Mouse (Mus musculus) ES-E14 (cell line): ENCODE data around the gene Atoh8. TPM values are rescaled to one million over a fixed set of nuclear protein-coding genes. Genes with fewer than 3 reads are reported as not detected.

Experiments used
- DNase-seq: peaks from one replicate; pipeline ENCODE4 v3.0.0-alpha.2; 2013; ENCODE audit warnings: low read depth, low spot score
- H3K27ac ChIP-seq: 2 replicates; pipeline ENCODE4 v1.5.1; 2012; ENCODE audit warnings: low read depth, mild to moderate bottlenecking, low read length, moderate library complexity, mixed read lengths; ENCODE audit not compliant: poor library complexity, insufficient read depth, severe bottlenecking
- H3K36me3 ChIP-seq: 2 replicates; pipeline ENCODE4 v1.6.1; 2012; ENCODE audit warnings: mild to moderate bottlenecking, low read length, moderate library complexity, mixed read lengths; ENCODE audit not compliant: control insufficient read depth, poor library complexity, insufficient read depth, severe bottlenecking
- H3K4me1 ChIP-seq, 2 experiments: fragments of 150-350 bp in 1 of 2; sonication (generic) in 1 of 2; 2 replicates each; pipeline ENCODE4 v1.6.1; 2012; ENCODE audit warnings: low read length in 2 of 2, mild to moderate bottlenecking in 1 of 2, mixed read lengths in 1 of 2; ENCODE audit not compliant: control insufficient read depth in 2 of 2, insufficient read depth in 2 of 2, poor library complexity in 1 of 2
- H3K4me3 ChIP-seq, 2 experiments: fragments of 150-350 bp in 1 of 2; sonication (generic) in 1 of 2; 2 replicates each; pipeline ENCODE4 v1.5.1; 2012; ENCODE audit warnings: low read length in 2 of 2, low read depth in 1 of 2, mild to moderate bottlenecking in 1 of 2, mixed read lengths in 1 of 2; ENCODE audit not compliant: insufficient read depth in 1 of 2, poor library complexity in 1 of 2, severe bottlenecking in 1 of 2
- H3K9ac ChIP-seq: 2 replicates; pipeline ENCODE4 v1.6.1; 2012; ENCODE audit warnings: low read depth, mild to moderate bottlenecking, low read length, mixed read lengths; ENCODE audit not compliant: poor library complexity, insufficient read depth, severe bottlenecking
- H3K9me3 ChIP-seq: fragments of 150-350 bp; sonication (generic); 2 replicates; pipeline ENCODE4 v1.6.1; 2012; ENCODE audit warnings: low read depth, mild to moderate bottlenecking, low read length; ENCODE audit not compliant: control insufficient read depth, insufficient read depth
- CHD2 ChIP-seq: IDR thresholded peaks from 2 replicates; pipeline ENCODE4 v1.6.1; 2014; ENCODE audit warnings: mild to moderate bottlenecking, low read depth, low read length, inconsistent platforms
- HCFC1 ChIP-seq: IDR thresholded peaks from 2 replicates; pipeline ENCODE4 v1.6.1; 2012; ENCODE audit warnings: low read length, inconsistent platforms, borderline replicate concordance; ENCODE audit not compliant: insufficient read depth
- MAFK ChIP-seq: IDR thresholded peaks from 2 replicates; pipeline ENCODE4 v1.6.1; 2014; ENCODE audit warnings: mild to moderate bottlenecking, low read depth, low read length, inconsistent platforms; ENCODE audit not compliant: insufficient read depth
- ZC3H11A ChIP-seq: IDR thresholded peaks from 2 replicates; pipeline ENCODE4 v1.6.1; 2012; ENCODE audit warnings: low read depth, mild to moderate bottlenecking, inconsistent platforms, low read length, borderline replicate concordance
- ZNF384 ChIP-seq: IDR thresholded peaks from 2 replicates; pipeline ENCODE4 v1.6.1; 2012; ENCODE audit warnings: low read depth, low read length, inconsistent platforms
- in situ Hi-C, 2 experiments: fragments of 600-800 bp; cut with MboI; formaldehyde crosslinking; loops; one replicate each; pipeline ENCODE4 v1.15.1; 2025; ENCODE audit warnings: low sequenced_read_pairs in 2 of 2, inconsistent platforms in 1 of 2; ENCODE audit not compliant: unreplicated experiment in 2 of 2
- total RNA-seq: library from RNA; depleted of rRNA; stranded (reverse); fragments of 300-350 nt; gene quantifications from 2 replicates; pipeline ENCODE4 v1.2.3, GENCODE M21; 2012

The Atoh8 gene
- total RNA-seq, 1 experiment, result 1.0 TPM

DNA sequence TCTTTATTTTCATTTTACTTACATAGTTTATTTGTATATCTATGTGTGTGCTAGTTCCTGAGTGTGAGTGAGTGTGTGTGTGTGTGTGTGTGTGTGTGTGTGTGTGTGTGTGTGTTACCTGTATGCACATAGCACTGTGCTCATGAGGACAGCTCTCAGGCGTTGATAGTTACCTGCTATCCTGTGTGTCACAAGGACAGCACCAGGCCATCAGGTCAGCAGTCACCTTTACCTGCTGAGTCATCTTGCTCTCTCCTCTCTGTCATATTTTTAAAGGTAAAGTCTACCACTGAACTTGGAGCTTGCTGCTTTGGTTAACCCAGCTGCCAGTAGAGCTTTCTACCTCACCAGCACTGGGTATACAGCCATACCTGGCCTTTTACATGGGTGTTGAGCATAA is 17.1 kb upstream of the Atoh8 start:
- no peak overlapping the region for H3K27ac ChIP-seq
- H3K4me1 ChIP-seq, result no peaks in the 10 kb centered on the region
- in situ Hi-C loops, result no loop called here
- H3K9me3 ChIP-seq, result no peaks in the 10 kb centered on the region
- no peak overlapping the region for H3K9ac ChIP-seq
- no peak overlapping the region for H3K4me3 ChIP-seq
- no peaks in the 10 kb centered on the region for H3K36me3 ChIP-seq
- TF ChIP-seq MAFK (no peak), ZNF384 (no peak), HCFC1 (no peak)
- DNase-seq, result no peak

DNA sequence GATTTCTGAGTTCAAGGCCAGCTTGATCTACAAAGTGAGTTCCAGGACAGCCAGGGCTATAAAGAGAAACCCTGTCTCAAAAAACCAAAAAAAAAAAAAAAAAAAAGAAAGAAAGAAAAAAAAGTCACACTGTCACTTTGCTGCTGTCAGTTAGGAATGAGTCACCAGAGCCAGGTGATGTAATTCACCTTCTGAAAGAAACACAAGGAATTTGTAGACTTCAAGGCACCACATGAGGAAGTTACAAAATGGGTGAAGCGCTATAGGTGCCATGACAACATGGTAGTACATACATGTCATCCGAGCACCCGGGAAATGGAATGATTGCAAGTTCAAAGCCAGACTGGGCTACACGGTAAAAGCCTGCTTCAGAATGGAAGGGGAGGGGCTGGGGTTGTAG is 14.6 kb upstream of the Atoh8 start:
- no peak for TF ChIP-seq ZNF384
- no peak for TF ChIP-seq HCFC1
- TF ChIP-seq CHD2, result no peak
- Histone ChIP-seq H3K4me3 (no peak overlapping the region), H3K27ac (no peak overlapping the region), H3K9ac (no peak overlapping the region), H3K4me1 (peaks cover 0 to 1% of the 10 kb centered on the region in 2 experiments; a peak in 1 of 4 replicates), H3K9me3 (no peaks in the 10 kb centered on the region), H3K36me3 (no peaks in the 10 kb centered on the region)
- in situ Hi-C loops, result loop anchor here in 1 of 2 experiments (10.0 kb wide), 1 partner anchor 65 kb away; no protein-coding TSS in a partner anchor
- no peak for DNase-seq

DNA sequence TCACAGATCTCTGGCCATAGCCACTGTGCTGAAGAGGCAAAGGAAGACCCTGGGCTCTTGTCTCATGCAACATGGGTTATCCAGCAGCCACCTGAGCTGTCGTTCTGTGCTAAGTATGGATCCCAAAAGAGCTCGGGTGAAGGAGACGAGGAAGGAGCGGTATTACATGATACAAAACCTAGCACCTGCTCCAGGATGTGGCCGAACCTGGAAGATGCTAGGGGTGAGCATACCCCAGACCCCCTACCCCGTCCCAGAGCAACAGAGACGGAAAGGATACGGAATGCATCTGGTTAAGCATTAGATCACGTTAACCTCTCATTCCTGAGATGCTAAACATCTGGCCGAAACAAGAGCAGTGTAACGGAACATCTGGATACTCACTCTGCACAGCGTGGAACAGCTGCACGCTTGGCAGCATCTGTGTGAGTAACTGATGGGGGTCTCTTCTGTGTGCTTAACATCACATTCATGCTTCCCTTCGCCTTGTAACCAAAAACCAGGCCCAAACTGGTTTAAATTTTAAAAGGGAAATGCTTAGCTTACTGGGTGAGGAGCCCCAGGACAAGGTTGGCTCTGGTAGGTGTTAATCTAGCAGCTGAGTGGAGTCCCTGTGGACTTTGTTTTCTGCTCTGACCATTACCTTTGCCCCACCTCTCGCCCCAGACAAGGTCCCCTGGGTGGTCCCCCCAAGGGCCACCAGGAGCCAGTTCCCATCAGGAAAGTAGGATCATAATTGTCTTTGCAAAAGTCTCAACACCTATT is 13.0 kb upstream of the Atoh8 start:
- no peak overlapping the region for H3K4me3 ChIP-seq
- H3K9me3 ChIP-seq, result no peaks in the 10 kb centered on the region
- no peak for TF ChIP-seq CHD2
- no peak for TF ChIP-seq ZC3H11A
- TF ChIP-seq ZNF384, result no peak
- TF ChIP-seq HCFC1, result no peak
- no peak for TF ChIP-seq MAFK
- no peak overlapping the region for H3K9ac ChIP-seq
- H3K4me1 ChIP-seq, result peaks cover 2 to 3% of the 10 kb centered on the region in 2 experiments; a peak in 1 of 4 replicates
- no peak overlapping the region for H3K27ac ChIP-seq
- no peaks in the 10 kb centered on the region for H3K36me3 ChIP-seq
- in situ Hi-C loops, result loop anchor here in 1 of 2 experiments (10.0 kb wide), 1 partner anchor 64 kb away; no protein-coding TSS in a partner anchor
- DNase-seq, result no peak

DNA sequence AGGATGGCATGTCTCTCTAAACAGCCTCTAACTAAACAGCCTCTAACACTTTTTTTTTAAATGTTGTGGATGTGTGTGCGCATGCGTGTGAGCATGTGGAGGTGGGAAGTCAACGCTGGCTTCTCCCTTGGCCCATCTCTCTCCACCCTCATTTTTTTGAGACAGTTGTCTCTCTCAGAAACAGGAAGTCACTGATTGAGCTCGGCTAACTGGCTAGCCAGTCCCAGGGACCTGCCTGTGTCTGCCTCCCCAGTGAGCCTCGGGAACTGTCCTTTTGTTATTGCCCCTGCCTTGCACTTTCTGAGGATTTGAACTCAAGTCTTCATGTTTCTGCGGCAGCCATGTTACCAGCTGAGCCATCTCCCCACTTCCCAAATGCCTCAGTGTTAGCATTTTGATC is 10.9 kb upstream of the Atoh8 start:
- no peak for DNase-seq
- Histone ChIP-seq H3K9ac (no peak overlapping the region), H3K4me1 (peaks cover 2 to 3% of the 10 kb centered on the region in 2 experiments; a peak in 1 of 4 replicates), H3K9me3 (no peaks in the 10 kb centered on the region), H3K4me3 (no peak overlapping the region), H3K36me3 (no peaks in the 10 kb centered on the region), H3K27ac (no peak overlapping the region)
- in situ Hi-C loops, result loop anchor here in 1 of 2 experiments (10.0 kb wide), 1 partner anchor 62 kb away; no protein-coding TSS in a partner anchor
- TF ChIP-seq ZNF384 (no peak), HCFC1 (no peak), ZC3H11A (no peak), MAFK (no peak), CHD2 (no peak)
